Mouse (Mus musculus): ENCODE results near the gene Thnsl2. TPM values are rescaled to one million over a fixed set of nuclear protein-coding genes. Genes with fewer than 3 reads are reported as not detected.

Gene Thnsl2
- total and polyA plus RNA-seq, 2 experiments: 57.4 to 69.7 TPM

DNA sequence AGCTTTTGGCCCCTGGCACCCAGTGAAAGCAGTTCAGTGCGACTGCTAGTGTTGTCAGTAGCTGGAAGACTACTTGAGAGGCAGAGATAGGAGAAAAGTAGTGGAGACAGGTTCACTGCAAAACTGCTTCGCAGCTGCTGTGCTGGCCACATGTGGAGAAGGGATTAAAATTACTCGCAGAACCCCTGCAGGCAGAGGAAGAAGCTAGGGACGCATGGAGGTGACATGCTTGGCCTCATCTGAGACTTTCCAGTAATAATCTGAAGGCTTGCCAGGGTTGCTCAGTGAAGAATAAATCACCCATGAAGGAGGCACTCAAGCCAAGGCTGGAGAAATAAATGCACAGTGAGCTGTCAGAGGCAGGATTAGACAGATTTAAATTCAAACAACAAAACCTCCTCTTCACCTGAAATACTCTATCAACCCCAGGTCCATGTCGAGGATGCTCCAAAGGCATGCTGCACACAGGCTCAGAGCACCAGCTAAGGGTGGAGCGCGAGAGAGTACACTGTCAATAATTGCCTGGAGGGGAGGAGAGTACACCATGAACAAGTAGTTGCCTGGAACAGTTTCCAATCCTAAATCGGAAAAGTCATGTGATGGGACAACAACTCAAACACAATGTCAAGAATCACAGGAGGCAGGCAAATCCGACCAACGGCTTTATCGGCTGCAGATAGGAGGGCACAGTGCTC is 32.7 kb downstream of the Thnsl2 start:
- DNase-seq (ENCODE audit: extremely low read depth, low read depth, low spot score): no peak
- 67% methylated on average over 11 of the region's 11 CpGs for WGBS
- no peak overlapping the region for H3K4me3 ChIP-seq (ENCODE audit: insufficient read depth, low read depth, low read length)
- no peaks in the 10 kb centered on the region for H3K36me3 ChIP-seq (ENCODE audit: control insufficient read depth, insufficient read depth, low read length)
- H3K27me3 ChIP-seq (ENCODE audit: control insufficient read depth, insufficient read depth, low read length): no peaks in the 10 kb centered on the region
- TF ChIP-seq CTCF (IDR thresholded peaks at IDR 0.05; ENCODE audit: low read depth, low read length): no peak
- no peak for TF ChIP-seq POLR2A (IDR thresholded peaks at IDR 0.05; ENCODE audit: extremely low read depth, insufficient read depth, low read length)
- H3K79me2 ChIP-seq (ENCODE audit: control insufficient read depth, insufficient read depth, low read length): no peaks in the 10 kb centered on the region
- H3K4me1 ChIP-seq (ENCODE audit: control insufficient read depth, insufficient read depth, low read length): no peaks in the 10 kb centered on the region
- H3K9ac ChIP-seq (ENCODE audit: low read depth, low read length): no peak overlapping the region
- no peak overlapping the region for H3K27ac ChIP-seq (replicated peaks; ENCODE audit: insufficient read depth, low read depth, low read length)

DNA sequence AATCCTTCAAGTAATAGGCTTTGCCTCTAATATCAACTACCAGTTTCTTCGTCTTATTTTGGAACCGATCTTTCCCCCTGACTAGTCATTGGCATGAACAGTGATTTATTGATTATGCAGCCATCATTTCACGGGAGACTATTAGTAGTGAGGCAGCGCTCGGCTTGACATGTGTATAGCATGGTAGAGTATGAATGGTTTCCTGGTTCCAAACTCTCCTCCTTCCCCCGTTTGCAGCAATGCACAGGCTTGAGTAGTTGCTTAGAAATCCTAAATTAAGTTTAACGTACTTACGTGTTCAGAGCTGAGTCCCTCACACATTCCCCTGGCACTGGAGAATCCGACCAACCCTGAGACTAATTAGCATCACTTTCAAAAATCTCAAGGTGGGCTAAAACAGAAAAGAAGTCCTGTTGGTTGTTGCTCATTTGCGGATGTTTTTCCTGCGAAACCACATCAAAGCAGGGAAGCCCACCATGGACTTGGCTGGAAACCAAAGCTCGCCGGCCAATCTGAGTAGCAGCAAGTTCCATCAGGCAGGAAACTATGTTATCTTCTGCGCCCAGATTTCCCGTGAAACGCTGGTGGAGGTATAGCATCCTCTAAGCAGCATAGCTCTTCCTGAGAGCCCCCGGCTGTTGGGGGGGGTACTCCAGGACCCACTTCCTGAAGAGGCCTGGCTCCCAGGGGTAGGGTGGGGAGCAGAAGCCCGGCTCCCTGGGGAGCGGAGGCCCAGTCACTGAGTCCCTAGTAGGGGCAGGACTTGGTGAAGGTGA is 37.9 kb downstream of the Thnsl2 start:
- H3K79me2 ChIP-seq (ENCODE audit: control insufficient read depth, insufficient read depth, low read length): no peaks in the 10 kb centered on the region
- H3K4me3 ChIP-seq (ENCODE audit: insufficient read depth, low read depth, low read length): no peak overlapping the region
- no peak overlapping the region for H3K27ac ChIP-seq (replicated peaks; ENCODE audit: insufficient read depth, low read depth, low read length)
- H3K27me3 ChIP-seq (ENCODE audit: control insufficient read depth, insufficient read depth, low read length): no peaks in the 10 kb centered on the region; the same call in 1 of the 2 replicates
- DNase-seq (ENCODE audit: extremely low read depth, low read depth, low spot score): no peak
- 66% methylated on average over 19 of the region's 19 CpGs for WGBS
- H3K36me3 ChIP-seq (ENCODE audit: control insufficient read depth, insufficient read depth, low read length): no peaks in the 10 kb centered on the region
- TF ChIP-seq CTCF (IDR thresholded peaks at IDR 0.05; ENCODE audit: low read depth, low read length) (no peak), POLR2A (IDR thresholded peaks at IDR 0.05; ENCODE audit: extremely low read depth, insufficient read depth, low read length) (no peak)
- H3K4me1 ChIP-seq (ENCODE audit: control insufficient read depth, insufficient read depth, low read length): no peaks in the 10 kb centered on the region
- H3K9ac ChIP-seq (ENCODE audit: low read depth, low read length): no peak overlapping the region

DNA sequence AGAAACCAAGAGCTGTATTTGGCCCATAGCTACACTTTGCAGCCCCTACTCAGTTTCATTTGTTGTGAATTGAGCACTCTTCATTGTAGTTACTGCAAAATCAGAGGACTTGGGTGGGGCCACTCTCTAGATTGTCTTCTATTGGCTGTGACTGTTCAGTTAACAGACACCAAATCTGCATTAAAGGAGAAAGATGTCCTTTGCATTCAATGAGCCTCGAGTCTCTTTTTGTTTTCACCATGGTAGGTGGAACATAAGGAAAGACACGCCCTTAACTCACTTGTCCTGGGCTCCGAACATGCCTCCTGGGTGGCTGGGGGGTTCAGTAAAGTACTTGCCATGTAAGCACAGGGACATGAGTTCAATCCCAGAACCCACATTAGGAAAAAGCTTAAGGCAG is 48.1 kb downstream of the Thnsl2 start:
- Histone ChIP-seq H3K4me3 (ENCODE audit: insufficient read depth, low read depth, low read length) (no peak overlapping the region), H3K79me2 (ENCODE audit: control insufficient read depth, insufficient read depth, low read length) (no peaks in the 10 kb centered on the region), H3K9ac (ENCODE audit: low read depth, low read length) (no peak overlapping the region), H3K27ac (replicated peaks; ENCODE audit: insufficient read depth, low read depth, low read length) (no peak overlapping the region), H3K4me1 (ENCODE audit: control insufficient read depth, insufficient read depth, low read length) (peaks cover 2% of the 10 kb centered on the region; the same call in 1 of the 2 replicates), H3K36me3 (ENCODE audit: control insufficient read depth, insufficient read depth, low read length) (no peaks in the 10 kb centered on the region), H3K27me3 (ENCODE audit: control insufficient read depth, insufficient read depth, low read length) (no peaks in the 10 kb centered on the region)
- WGBS: 95% methylated on average over 3 of the region's 3 CpGs
- no peak for DNase-seq (ENCODE audit: extremely low read depth, low read depth, low spot score)
- TF ChIP-seq CTCF (IDR thresholded peaks at IDR 0.05; ENCODE audit: low read depth, low read length) (no peak), POLR2A (IDR thresholded peaks at IDR 0.05; ENCODE audit: extremely low read depth, insufficient read depth, low read length) (no peak)

DNA sequence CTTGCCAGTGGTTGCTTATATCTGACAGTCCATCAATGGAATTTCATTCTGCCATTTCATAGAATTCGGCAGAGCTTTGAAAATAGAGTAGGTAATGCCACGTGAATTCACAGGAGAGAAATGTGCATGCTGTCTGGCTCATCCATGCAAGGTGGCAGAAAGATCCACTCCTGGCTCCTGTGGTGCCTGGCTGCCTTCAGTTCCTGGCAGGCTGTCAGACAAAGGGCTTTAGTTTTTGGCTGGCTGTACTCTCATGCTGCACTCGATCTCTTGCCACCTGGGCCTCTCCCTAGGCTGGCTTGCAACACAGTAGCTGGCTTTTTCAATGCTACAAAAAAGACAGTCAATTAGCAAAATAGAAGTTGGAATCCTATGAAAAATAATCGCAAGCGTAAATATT is 49.5 kb downstream of the Thnsl2 start:
- Histone ChIP-seq H3K9ac (ENCODE audit: low read depth, low read length) (no peak overlapping the region), H3K4me1 (ENCODE audit: control insufficient read depth, insufficient read depth, low read length) (peaks cover 2% of the 10 kb centered on the region; the same call in 1 of the 2 replicates), H3K27me3 (ENCODE audit: control insufficient read depth, insufficient read depth, low read length) (no peaks in the 10 kb centered on the region), H3K36me3 (ENCODE audit: control insufficient read depth, insufficient read depth, low read length) (no peaks in the 10 kb centered on the region), H3K79me2 (ENCODE audit: control insufficient read depth, insufficient read depth, low read length) (no peaks in the 10 kb centered on the region), H3K27ac (replicated peaks; ENCODE audit: insufficient read depth, low read depth, low read length) (no peak overlapping the region), H3K4me3 (ENCODE audit: insufficient read depth, low read depth, low read length) (no peak overlapping the region)
- no peak for TF ChIP-seq CTCF (IDR thresholded peaks at IDR 0.05; ENCODE audit: low read depth, low read length)
- no peak for TF ChIP-seq POLR2A (IDR thresholded peaks at IDR 0.05; ENCODE audit: extremely low read depth, insufficient read depth, low read length)
- peak; percentile 79 for DNase-seq (ENCODE audit: extremely low read depth, low read depth, low spot score)
- WGBS: 66% methylated on average over 5 of the region's 5 CpGs

DNA sequence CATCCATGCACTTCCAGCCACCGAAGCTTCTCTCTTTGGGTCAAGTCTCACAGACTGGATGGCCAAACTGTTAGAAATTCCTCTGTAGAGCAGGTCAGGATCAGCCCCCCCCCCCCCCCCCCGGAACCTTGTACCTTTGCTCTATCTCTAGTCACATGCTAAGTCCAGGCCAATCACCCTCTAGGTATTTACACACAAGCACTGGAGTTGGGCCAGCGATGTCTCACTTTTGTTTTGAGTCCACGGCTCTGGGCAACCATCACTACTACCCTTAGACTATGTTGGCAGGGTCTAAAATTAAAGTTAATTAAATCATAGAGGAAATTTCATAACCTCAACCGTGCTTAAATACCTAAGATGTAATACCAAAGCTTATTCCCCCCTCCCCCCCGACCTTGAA is 50.6 kb downstream of the Thnsl2 start:
- Histone ChIP-seq H3K79me2 (ENCODE audit: control insufficient read depth, insufficient read depth, low read length) (no peaks in the 10 kb centered on the region), H3K4me1 (ENCODE audit: control insufficient read depth, insufficient read depth, low read length) (peaks cover 2% of the 10 kb centered on the region; the same call in 1 of the 2 replicates), H3K4me3 (ENCODE audit: insufficient read depth, low read depth, low read length) (no peak overlapping the region), H3K9ac (ENCODE audit: low read depth, low read length) (no peak overlapping the region), H3K27me3 (ENCODE audit: control insufficient read depth, insufficient read depth, low read length) (no peaks in the 10 kb centered on the region), H3K36me3 (ENCODE audit: control insufficient read depth, insufficient read depth, low read length) (no peaks in the 10 kb centered on the region), H3K27ac (replicated peaks; ENCODE audit: insufficient read depth, low read depth, low read length) (no peak overlapping the region; the same call in 1 of the 2 replicates)
- TF ChIP-seq CTCF (IDR thresholded peaks at IDR 0.05; ENCODE audit: low read depth, low read length): no peak
- WGBS: 39% methylated on average over 6 of the region's 6 CpGs
- DNase-seq (ENCODE audit: extremely low read depth, low read depth, low spot score): peak; percentile 87

DNA sequence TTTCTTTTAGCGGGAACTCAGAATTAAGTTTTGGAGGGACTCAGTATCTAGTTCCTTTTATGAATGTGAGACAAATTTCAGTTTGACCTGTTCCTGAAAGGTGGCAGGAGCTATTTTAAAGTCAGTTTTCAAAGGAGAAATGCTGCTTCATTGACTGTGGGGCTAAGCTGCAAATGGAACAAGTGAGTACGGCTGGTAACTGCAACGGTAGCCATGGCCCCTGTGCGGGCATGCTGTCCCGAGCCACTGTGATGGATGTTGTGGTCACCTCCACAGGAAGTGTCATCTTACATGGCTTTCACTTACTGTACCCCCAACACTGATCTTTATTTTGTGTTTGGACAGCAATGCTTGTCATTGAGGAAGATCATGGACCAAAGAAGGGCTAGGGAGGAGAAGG is 53.8 kb downstream of the Thnsl2 start:
- Histone ChIP-seq H3K4me1 (ENCODE audit: control insufficient read depth, insufficient read depth, low read length) (peaks cover 2% of the 10 kb centered on the region; the same call in 1 of the 2 replicates), H3K79me2 (ENCODE audit: control insufficient read depth, insufficient read depth, low read length) (no peaks in the 10 kb centered on the region), H3K27ac (replicated peaks; ENCODE audit: insufficient read depth, low read depth, low read length) (no peak overlapping the region), H3K9ac (ENCODE audit: low read depth, low read length) (no peak overlapping the region), H3K4me3 (ENCODE audit: insufficient read depth, low read depth, low read length) (no peak overlapping the region), H3K27me3 (ENCODE audit: control insufficient read depth, insufficient read depth, low read length) (no peaks in the 10 kb centered on the region), H3K36me3 (ENCODE audit: control insufficient read depth, insufficient read depth, low read length) (no peaks in the 10 kb centered on the region)
- no peak for DNase-seq (ENCODE audit: extremely low read depth, low read depth, low spot score)
- TF ChIP-seq POLR2A (IDR thresholded peaks at IDR 0.05; ENCODE audit: extremely low read depth, insufficient read depth, low read length) (no peak), CTCF (IDR thresholded peaks at IDR 0.05; ENCODE audit: low read depth, low read length) (no peak)
- 87% methylated on average over 5 of the region's 5 CpGs for WGBS

All from liver, adult 2 months (tissue).